Mouse (Mus musculus) liver, embryonic 14.5 days (tissue): ENCODE data around the gene Nat8. TPM values are rescaled to one million over a fixed set of nuclear protein-coding genes. Genes with fewer than 3 reads are reported as not detected.
"Not testable (repeated sequence)": the region's sequence is repeated elsewhere in the genome, so short reads cannot be mapped to it uniquely, and the experiment has no call there.

Source experiments
- ATAC-seq: fragments of 200-750 bp; cut with Nextera tagmentation; 2 replicates; pipeline ENCODE4 v1.8.0; 2017; ENCODE audit warnings: moderate number of reproducible peaks, mild to moderate bottlenecking, moderate library complexity; ENCODE audit not compliant: insufficient read depth
- DNase-seq, 3 experiments: peaks; one replicate each; pipeline ENCODE4 v3.0.0-alpha.2; 2012 to 2013; ENCODE audit warnings: low read depth in 3 of 3, low spot score in 3 of 3
- H3K27ac ChIP-seq: fragments of 300-500 bp; sonication (generic); 2 replicates; pipeline ENCODE4 v1.5.1; 2014; ENCODE audit warnings: moderate library complexity, mild to moderate bottlenecking, control low read depth, inconsistent platforms
- H3K27me3 ChIP-seq: fragments of 300-500 bp; sonication (generic); 2 replicates; pipeline ENCODE4 v1.6.1; 2014; ENCODE audit warnings: mild to moderate bottlenecking, low read length, moderate library complexity; ENCODE audit not compliant: control insufficient read depth, insufficient read depth
- H3K36me3 ChIP-seq: fragments of 300-500 bp; sonication (generic); replicated peaks from 2 replicates; pipeline ENCODE4 v1.6.1; 2014; ENCODE audit warnings: low read depth; ENCODE audit not compliant: control insufficient read depth, insufficient read depth
- H3K4me1 ChIP-seq, 2 experiments: fragments of 200-500 bp in 1 of 2; fragments of 300-500 bp in 1 of 2; sonication (generic) in 1 of 2; replicated peaks; 2 replicates each; pipeline ENCODE4 v1.6.1; 2012 to 2014; ENCODE audit warnings: antibody characterized with exemption in 1 of 2, inconsistent platforms in 1 of 2, low read length in 1 of 2; ENCODE audit not compliant: control insufficient read depth in 2 of 2, insufficient read depth in 2 of 2
- H3K4me2 ChIP-seq: fragments of 300-500 bp; sonication (generic); 2 replicates; pipeline ENCODE4 v1.6.1; 2014; ENCODE audit warnings: low read depth, mild to moderate bottlenecking, control low read depth, moderate library complexity
- H3K4me3 ChIP-seq, 2 experiments: fragments of 200-500 bp in 1 of 2; fragments of 300-500 bp in 1 of 2; sonication (generic) in 1 of 2; 2 replicates each; pipeline ENCODE4 v1.5.1; 2012 to 2014; ENCODE audit warnings: low read depth in 2 of 2, low read length in 2 of 2, mild to moderate bottlenecking in 2 of 2, control low read depth in 1 of 2, inconsistent platforms in 1 of 2, moderate library complexity in 1 of 2; ENCODE audit not compliant: insufficient read depth in 1 of 2
- H3K9ac ChIP-seq: fragments of 300-500 bp; sonication (generic); replicated peaks from 2 replicates; pipeline ENCODE4 v1.6.1; 2014; ENCODE audit warnings: mild to moderate bottlenecking, control low read depth, moderate library complexity
- H3K9me3 ChIP-seq: fragments of 300-500 bp; sonication (generic); 2 replicates; pipeline ENCODE4 v1.6.1; 2016; ENCODE audit warnings: low read length, mixed read lengths; ENCODE audit not compliant: control insufficient read depth
- CTCF ChIP-seq: IDR thresholded peaks from 2 replicates; pipeline ENCODE4 v1.5.1; 2016; ENCODE audit warnings: antibody characterized with exemption, low read depth, control low read depth
- EP300 ChIP-seq: IDR thresholded peaks from 2 replicates; pipeline ENCODE4 v1.6.1; 2016; ENCODE audit warnings: antibody characterized with exemption, low read depth
- WGBS: fragments of 180-500 bp; shearing (Covaris S2); extraction: QIAGEN DNeasy Blood & Tissue Kit; methylation state at CpG from one replicate; pipeline ENCODE4 v1.1.7; 2014; ENCODE audit not compliant: insufficient replicate concordance; 5-methylcytosine and 5-hydroxymethylcytosine counted together
- polyA plus RNA-seq, 2 experiments: library from polyadenylated mRNA; depleted of rRNA in 1 of 2; stranded (reverse) in 1 of 2; unstranded in 1 of 2; fragments of >200 nt; fragmentation: Nextera tagmentation in 1 of 2; extraction: Ambion mirVana in 1 of 2; gene quantifications; 2 replicates each; pipeline versions ENCODE4 v1.2.1 to v1.2.3; 2012 to 2014

Nat8 gene
- polyA plus RNA-seq, 2 experiments = 0.02 TPM; not detected in 1

- Histone ChIP-seq H3K4me3 (no peak overlapping the region), H3K27me3 (no peaks in the 10 kb centered on the region), H3K27ac (no peak overlapping the region), H3K4me1 (peaks cover 0 to 4% of the 10 kb centered on the region in 2 experiments; a peak in 1 of 4 replicates), H3K4me2 (no peak overlapping the region), H3K9me3 (no peaks in the 10 kb centered on the region), H3K36me3 (no peaks in the 10 kb centered on the region), H3K9ac (no peak overlapping the region)
- DNase-seq = no peak
- no peak for ATAC-seq
- 67% methylated on average over 3 of the region's 3 CpGs for WGBS
- TF ChIP-seq EP300 (no peak), CTCF (no peak)
These were observed 21.6 kb upstream of the Nat8 start for GRCm38 (mm10) chr6:85853481-85853880.

- H3K27ac ChIP-seq = no peak overlapping the region
- no peaks in the 10 kb centered on the region for H3K36me3 ChIP-seq
- TF ChIP-seq EP300 (no peak), CTCF (no peak)
- H3K9ac ChIP-seq = no peak overlapping the region
- no peak overlapping the region for H3K4me3 ChIP-seq
- H3K4me1 ChIP-seq = peaks cover 0 to 4% of the 10 kb centered on the region in 2 experiments; a peak in 1 of 4 replicates
- ATAC-seq = no peak
- no peaks in the 10 kb centered on the region for H3K9me3 ChIP-seq
- no peak overlapping the region for H3K4me2 ChIP-seq
- DNase-seq = no peak
- 49% methylated on average over 7 of the region's 7 CpGs for WGBS
- H3K27me3 ChIP-seq = no peaks in the 10 kb centered on the region
These were observed 19.3 kb upstream of the Nat8 start for GRCm38 (mm10) chr6:85851062-85851773.

GRCm38 (mm10) chr6:85849240-85849639, 17.4 kb upstream of the Nat8 start:
- peaks cover 0 to 4% of the 10 kb centered on the region in 2 experiments; a peak in 1 of 4 replicates for H3K4me1 ChIP-seq
- DNase-seq = no peak
- H3K9me3 ChIP-seq = no peaks in the 10 kb centered on the region
- 21% methylated on average over 2 of the region's 2 CpGs for WGBS
- H3K36me3 ChIP-seq = no peaks in the 10 kb centered on the region
- no peak overlapping the region for H3K9ac ChIP-seq
- no peak for ATAC-seq
- no peak overlapping the region for H3K4me3 ChIP-seq
- H3K4me2 ChIP-seq = no peak overlapping the region
- H3K27me3 ChIP-seq = no peaks in the 10 kb centered on the region
- H3K27ac ChIP-seq = no peak overlapping the region
- TF ChIP-seq EP300 = no peak
- TF ChIP-seq CTCF = no peak

- no peaks in the 10 kb centered on the region for H3K27me3 ChIP-seq
- TF ChIP-seq EP300 (no peak), CTCF (no peak)
- no peaks in the 10 kb centered on the region for H3K36me3 ChIP-seq
- DNase-seq (no peak), ATAC-seq (no peak)
- 58% methylated on average over 4 of the region's 4 CpGs for WGBS
- no peak overlapping the region for H3K4me3 ChIP-seq
- H3K9me3 ChIP-seq = no peaks in the 10 kb centered on the region
- H3K4me1 ChIP-seq = peaks cover 0 to 4% of the 10 kb centered on the region in 2 experiments; a peak in 1 of 4 replicates
- H3K4me2 ChIP-seq = no peak overlapping the region
- no peak overlapping the region for H3K27ac ChIP-seq
- H3K9ac ChIP-seq = no peak overlapping the region
These were observed 16.3 kb upstream of the Nat8 start for GRCm38 (mm10) chr6:85848140-85848539.

DNA sequence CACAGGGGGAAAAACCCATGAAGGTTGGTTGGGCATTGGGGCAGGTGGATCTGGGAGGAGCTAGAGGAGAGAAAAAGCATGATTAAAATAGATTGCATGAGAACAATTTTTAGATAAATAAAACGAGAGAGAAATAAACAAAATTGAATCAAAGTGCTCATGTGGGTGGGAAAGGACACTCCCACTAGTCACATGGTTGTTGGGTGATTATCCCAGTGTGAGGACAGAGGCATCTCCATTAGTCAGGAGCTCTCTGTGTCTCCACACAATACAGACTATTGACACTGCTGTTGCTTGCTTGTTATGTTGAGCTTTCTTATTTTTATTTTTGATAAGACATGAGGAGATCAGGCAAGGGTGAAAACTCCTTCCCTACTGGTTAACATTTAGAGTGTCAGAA, 15.0 kb upstream of the Nat8 start:
- peaks cover 0 to 4% of the 10 kb centered on the region in 2 experiments; a peak in 1 of 4 replicates for H3K4me1 ChIP-seq
- ATAC-seq (no peak), DNase-seq (no peak)
- no peaks in the 10 kb centered on the region for H3K36me3 ChIP-seq
- no peak overlapping the region for H3K9ac ChIP-seq
- no peak overlapping the region for H3K4me3 ChIP-seq
- TF ChIP-seq CTCF = no peak
- no peak for TF ChIP-seq EP300
- no peak overlapping the region for H3K27ac ChIP-seq
- no peak overlapping the region for H3K4me2 ChIP-seq
- no peaks in the 10 kb centered on the region for H3K27me3 ChIP-seq
- no peaks in the 10 kb centered on the region for H3K9me3 ChIP-seq
- 26% methylated on average over 1 of the region's 1 CpGs for WGBS

- not testable (repeated sequence) for H3K27me3 ChIP-seq, H3K4me2 ChIP-seq, ATAC-seq, H3K27ac ChIP-seq, H3K9me3 ChIP-seq, H3K9ac ChIP-seq, H3K36me3 ChIP-seq, DNase-seq, H3K4me1 ChIP-seq, H3K4me3 ChIP-seq
- 75% methylated on average over 25 of the region's 25 CpGs for WGBS
These were observed 12.0 kb upstream of the Nat8 start for GRCm38 (mm10) chr6:85843677-85844458.
